Mouse (Mus musculus): Measurements from ENCODE around the gene Cela1. TPM values are rescaled to one million over a fixed set of nuclear protein-coding genes. Genes with fewer than 3 reads are reported as not detected.

Cela1 gene
- polyA plus RNA-seq, 1 experiment from 2014 or later = 11.0 TPM

GRCm38 (mm10) chr15:100669337-100669736 lies 18.4 kb downstream of the Cela1 start, which contains the start of gene Bin2:
Gene Bin2 (minus strand): TSS chr15:100669553.
- WGBS (ENCODE audit: insufficient replicate concordance) = 19% methylated on average over 20 of the region's 20 CpGs
- Histone ChIP-seq H3K9ac (peak within 1 kb of the TSS; percentile 72), H3K4me3 (peak within 1 kb of the TSS; percentile 68), H3K9me3 (replicated peaks) (no peaks in the 10 kb centered on the region), H3K4me2 (peak within 1 kb of the TSS; percentile 74), H3K27me3 (replicated peaks) (no peaks in the 10 kb centered on the region), H3K27ac (peak within 1 kb of the TSS; percentile 14), H3K36me3 (no peaks in the 10 kb centered on the region), H3K4me1 (peaks cover 79% of the 10 kb centered on the region)
- ATAC-seq = peak; percentile 70

GRCm38 (mm10) chr15:100667871-100668545 lies 19.7 kb downstream of the Cela1 start:
- H3K27me3 ChIP-seq (replicated peaks) = no peaks in the 10 kb centered on the region
- ATAC-seq = no peak
- H3K27ac ChIP-seq = peak overlapping the region; percentile 22; the same call in 1 of the 2 replicates
- no peaks in the 10 kb centered on the region for H3K36me3 ChIP-seq
- H3K9ac ChIP-seq = 0 out of 2 replicates have a peak overlapping the region, but pooled peaks have one; percentile 5
- peaks cover 79% of the 10 kb centered on the region for H3K4me1 ChIP-seq
- H3K4me3 ChIP-seq = peak overlapping the region; percentile 68
- no peaks in the 10 kb centered on the region for H3K9me3 ChIP-seq (replicated peaks)
- peak overlapping the region; percentile 74 for H3K4me2 ChIP-seq
- WGBS (ENCODE audit: insufficient replicate concordance) = 46% methylated on average over 5 of the region's 5 CpGs

GRCm38 (mm10) chr15:100667420-100667819 lies 20.3 kb downstream of the Cela1 start:
- Histone ChIP-seq H3K27me3 (replicated peaks) (no peaks in the 10 kb centered on the region), H3K27ac (peak overlapping the region; percentile 66), H3K4me1 (peaks cover 77% of the 10 kb centered on the region), H3K9ac (no peak overlapping the region), H3K4me3 (peak overlapping the region; percentile 68), H3K4me2 (peak overlapping the region; percentile 74), H3K9me3 (replicated peaks) (no peaks in the 10 kb centered on the region), H3K36me3 (no peaks in the 10 kb centered on the region)
- WGBS (ENCODE audit: insufficient replicate concordance) = 35% methylated on average over 6 of the region's 6 CpGs
- no peak for ATAC-seq

- no peaks in the 10 kb centered on the region for H3K36me3 ChIP-seq
- H3K27ac ChIP-seq = peak overlapping the region; percentile 66
- H3K9ac ChIP-seq = 0 out of 2 replicates have a peak overlapping the region, but pooled peaks have one; percentile 2
- H3K9me3 ChIP-seq (replicated peaks) = no peaks in the 10 kb centered on the region
- H3K4me3 ChIP-seq = peak overlapping the region; percentile 68
- no peak for ATAC-seq
- 7% methylated on average over 12 of the region's 12 CpGs for WGBS (ENCODE audit: insufficient replicate concordance)
- H3K4me2 ChIP-seq = peak overlapping the region; percentile 74
- H3K4me1 ChIP-seq = peaks cover 81% of the 10 kb centered on the region
- H3K27me3 ChIP-seq (replicated peaks) = no peaks in the 10 kb centered on the region
Observed at GRCm38 (mm10) chr15:100666851-100667250, 20.9 kb downstream of the Cela1 start.

GRCm38 (mm10) chr15:100666219-100666696 lies 21.5 kb downstream of the Cela1 start:
- H3K9ac ChIP-seq = peak overlapping the region; percentile 22; the same call in 1 of the 2 replicates
- H3K4me2 ChIP-seq = peak overlapping the region; percentile 74
- H3K36me3 ChIP-seq = no peaks in the 10 kb centered on the region
- H3K4me3 ChIP-seq = peak overlapping the region; percentile 16
- H3K4me1 ChIP-seq = peaks cover 77% of the 10 kb centered on the region
- H3K27me3 ChIP-seq (replicated peaks) = no peaks in the 10 kb centered on the region
- 3% methylated on average over 7 of the region's 7 CpGs for WGBS (ENCODE audit: insufficient replicate concordance)
- no peaks in the 10 kb centered on the region for H3K9me3 ChIP-seq (replicated peaks)
- ATAC-seq = peak; percentile 43; the same call in 1 of the 2 replicates
- H3K27ac ChIP-seq = peak overlapping the region; percentile 66

- Histone ChIP-seq H3K4me2 (peak overlapping the region; percentile 74), H3K9ac (peak overlapping the region; percentile 22; the same call in 1 of the 2 replicates), H3K27ac (peak overlapping the region; percentile 66), H3K4me3 (peak overlapping the region; percentile 16), H3K4me1 (peaks cover 77% of the 10 kb centered on the region), H3K27me3 (replicated peaks) (no peaks in the 10 kb centered on the region), H3K9me3 (replicated peaks) (no peaks in the 10 kb centered on the region), H3K36me3 (no peaks in the 10 kb centered on the region)
- 26% methylated on average over 9 of the region's 9 CpGs for WGBS (ENCODE audit: insufficient replicate concordance)
- ATAC-seq = no peak
Observed at GRCm38 (mm10) chr15:100665411-100666218, 22.1 kb downstream of the Cela1 start.

GRCm38 (mm10) chr15:100664813-100665274 lies 22.9 kb downstream of the Cela1 start:
- Histone ChIP-seq H3K4me2 (peak overlapping the region; percentile 74; the same call in 1 of the 2 replicates), H3K4me3 (no peak overlapping the region), H3K9ac (no peak overlapping the region), H3K4me1 (peaks cover 74% of the 10 kb centered on the region), H3K9me3 (replicated peaks) (no peaks in the 10 kb centered on the region), H3K27me3 (replicated peaks) (no peaks in the 10 kb centered on the region), H3K27ac (no peak overlapping the region), H3K36me3 (no peaks in the 10 kb centered on the region)
- no peak for ATAC-seq
- WGBS (ENCODE audit: insufficient replicate concordance) = 32% methylated on average over 9 of the region's 9 CpGs

- no peaks in the 10 kb centered on the region for H3K27me3 ChIP-seq (replicated peaks)
- WGBS (ENCODE audit: insufficient replicate concordance) = 73% methylated on average over 5 of the region's 5 CpGs
- peaks cover 42% of the 10 kb centered on the region for H3K4me1 ChIP-seq
- peaks cover 19% of the 10 kb centered on the region for H3K36me3 ChIP-seq
- no peak overlapping the region for H3K27ac ChIP-seq
- ATAC-seq = no peak
- no peak overlapping the region for H3K9ac ChIP-seq
- H3K4me3 ChIP-seq = no peak overlapping the region
- no peak overlapping the region for H3K4me2 ChIP-seq
- no peaks in the 10 kb centered on the region for H3K9me3 ChIP-seq (replicated peaks)
Observed at GRCm38 (mm10) chr15:100660805-100661204, 26.9 kb downstream of the Cela1 start.

GRCm38 (mm10) chr15:100660306-100660705 lies 27.4 kb downstream of the Cela1 start:
- no peak overlapping the region for H3K4me2 ChIP-seq
- H3K9ac ChIP-seq = no peak overlapping the region
- no peaks in the 10 kb centered on the region for H3K27me3 ChIP-seq (replicated peaks)
- H3K36me3 ChIP-seq = peaks cover 20% of the 10 kb centered on the region
- 64% methylated on average over 9 of the region's 9 CpGs for WGBS (ENCODE audit: insufficient replicate concordance)
- peaks cover 37% of the 10 kb centered on the region for H3K4me1 ChIP-seq
- H3K4me3 ChIP-seq = no peak overlapping the region
- H3K27ac ChIP-seq = no peak overlapping the region
- H3K9me3 ChIP-seq (replicated peaks) = no peaks in the 10 kb centered on the region
- no peak for ATAC-seq

GRCm38 (mm10) chr15:100655201-100655600 lies 32.5 kb downstream of the Cela1 start:
- Histone ChIP-seq H3K27ac (no peak overlapping the region), H3K9me3 (replicated peaks) (no peaks in the 10 kb centered on the region), H3K4me1 (peaks cover 16% of the 10 kb centered on the region), H3K4me3 (no peak overlapping the region), H3K9ac (no peak overlapping the region), H3K27me3 (replicated peaks) (no peaks in the 10 kb centered on the region), H3K36me3 (peaks cover 22% of the 10 kb centered on the region), H3K4me2 (no peak overlapping the region)
- WGBS (ENCODE audit: insufficient replicate concordance) = 70% methylated on average over 5 of the region's 5 CpGs
- no peak for ATAC-seq

GRCm38 (mm10) chr15:100654271-100654670 lies 33.5 kb downstream of the Cela1 start:
- no peak overlapping the region for H3K4me3 ChIP-seq
- no peak overlapping the region for H3K9ac ChIP-seq
- peaks cover 25% of the 10 kb centered on the region for H3K36me3 ChIP-seq
- H3K27ac ChIP-seq = no peak overlapping the region
- 47% methylated on average over 1 of the region's 1 CpGs for WGBS (ENCODE audit: insufficient replicate concordance)
- H3K4me2 ChIP-seq = no peak overlapping the region
- H3K27me3 ChIP-seq (replicated peaks) = no peaks in the 10 kb centered on the region
- H3K4me1 ChIP-seq = peaks cover 18% of the 10 kb centered on the region
- H3K9me3 ChIP-seq (replicated peaks) = no peaks in the 10 kb centered on the region
- ATAC-seq = no peak

GRCm38 (mm10) chr15:100651610-100652009 lies 36.1 kb downstream of the Cela1 start:
- Histone ChIP-seq H3K4me3 (no peak overlapping the region), H3K36me3 (peaks cover 23% of the 10 kb centered on the region), H3K9me3 (replicated peaks) (no peaks in the 10 kb centered on the region), H3K27me3 (replicated peaks) (no peaks in the 10 kb centered on the region), H3K9ac (no peak overlapping the region), H3K4me1 (peaks cover 14% of the 10 kb centered on the region), H3K4me2 (no peak overlapping the region), H3K27ac (no peak overlapping the region)
- peak; percentile 57; the same call in 1 of the 2 replicates for ATAC-seq
- WGBS (ENCODE audit: insufficient replicate concordance) = 51% methylated on average over 9 of the region's 9 CpGs

Data from liver, embryonic 12.5 days (tissue).